Mouse (Mus musculus): ENCODE data around the gene Nr2c2.

DNA sequence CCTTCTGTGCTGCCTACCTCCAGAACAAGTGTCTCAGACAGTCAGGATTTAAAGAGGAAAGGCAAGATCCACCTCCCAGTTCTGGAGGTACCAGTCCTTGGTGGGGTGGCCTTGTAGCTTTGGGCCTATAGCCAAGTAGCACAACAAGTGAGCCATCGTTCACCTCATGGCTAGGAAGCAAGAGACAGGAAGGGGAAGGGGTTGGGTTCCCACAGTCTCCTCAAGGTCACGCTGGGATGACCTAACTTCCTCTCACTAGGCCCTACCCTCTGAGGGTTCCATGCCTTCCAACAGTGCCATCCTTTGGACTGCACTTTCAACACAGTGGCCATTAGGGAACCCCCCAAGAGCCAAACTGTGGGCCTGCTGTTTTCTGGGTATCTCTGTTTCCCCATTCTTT, 27.7 kb upstream of the Nr2c2 start:
- TF ChIP-seq CTCF (IDR thresholded peaks at IDR 0.05; ENCODE audit: insufficient read depth, low read length) (no peak), POLR2A (IDR thresholded peaks at IDR 0.05; ENCODE audit: borderline replicate concordance, extremely low read depth, low read depth, low read length) (no peak)

Data from lung, adult 2 months (tissue).